Mouse (Mus musculus): ENCODE data around the gene Ndufb8. TPM values are rescaled to one million over a fixed set of nuclear protein-coding genes. Genes with fewer than 3 reads are reported as not detected.

Ndufb8 gene
- polyA plus RNA-seq, 1 experiment from 2014 or later = 838 TPM

- peaks cover 65% of the 10 kb centered on the region for H3K27me3 ChIP-seq (replicated peaks; ENCODE audit: control insufficient read depth, insufficient read depth, low read length)
- no peak overlapping the region for H3K4me2 ChIP-seq (ENCODE audit: low read length)
- peak; percentile 65 for ATAC-seq
- H3K27ac ChIP-seq (ENCODE audit: low read depth, low read length) = no peak overlapping the region
- WGBS = 9% methylated on average over 14 of the region's 14 CpGs
- no peaks in the 10 kb centered on the region for H3K36me3 ChIP-seq (ENCODE audit: control insufficient read depth, insufficient read depth, low read length)
- H3K4me3 ChIP-seq (ENCODE audit: low read length) = no peak overlapping the region
- H3K4me1 ChIP-seq (ENCODE audit: control insufficient read depth, insufficient read depth, low read depth, low read length) = peaks cover 20% of the 10 kb centered on the region
- H3K9me3 ChIP-seq (ENCODE audit: control insufficient read depth, low read length) = no peaks in the 10 kb centered on the region
- no peak overlapping the region for H3K9ac ChIP-seq (ENCODE audit: low read depth, low read length)
Measured at GRCm38 (mm10) chr19:44514521-44515451, 40.5 kb downstream of the Ndufb8 start.

- no peak overlapping the region for H3K4me2 ChIP-seq (ENCODE audit: low read length)
- WGBS = 12% methylated on average over 7 of the region's 7 CpGs
- H3K9me3 ChIP-seq (ENCODE audit: control insufficient read depth, low read length) = no peaks in the 10 kb centered on the region
- no peak overlapping the region for H3K4me3 ChIP-seq (ENCODE audit: low read length)
- ATAC-seq = no peak
- H3K27ac ChIP-seq (ENCODE audit: low read depth, low read length) = no peak overlapping the region
- H3K27me3 ChIP-seq (replicated peaks; ENCODE audit: control insufficient read depth, insufficient read depth, low read length) = peaks cover 63% of the 10 kb centered on the region
- H3K36me3 ChIP-seq (ENCODE audit: control insufficient read depth, insufficient read depth, low read length) = no peaks in the 10 kb centered on the region
- peaks cover 20% of the 10 kb centered on the region for H3K4me1 ChIP-seq (ENCODE audit: control insufficient read depth, insufficient read depth, low read depth, low read length)
- no peak overlapping the region for H3K9ac ChIP-seq (ENCODE audit: low read depth, low read length)
Measured at GRCm38 (mm10) chr19:44513921-44514482, 41.2 kb downstream of the Ndufb8 start.

- H3K4me2 ChIP-seq (ENCODE audit: low read length) = no peak overlapping the region
- no peak for ATAC-seq
- no peak overlapping the region for H3K9ac ChIP-seq (ENCODE audit: low read depth, low read length)
- H3K9me3 ChIP-seq (ENCODE audit: control insufficient read depth, low read length) = no peaks in the 10 kb centered on the region
- no peak overlapping the region for H3K4me3 ChIP-seq (ENCODE audit: low read length)
- 17% methylated on average over 11 of the region's 11 CpGs for WGBS
- H3K4me1 ChIP-seq (ENCODE audit: control insufficient read depth, insufficient read depth, low read depth, low read length) = peaks cover 20% of the 10 kb centered on the region
- no peak overlapping the region for H3K27ac ChIP-seq (ENCODE audit: low read depth, low read length)
- H3K27me3 ChIP-seq (replicated peaks; ENCODE audit: control insufficient read depth, insufficient read depth, low read length) = peaks cover 57% of the 10 kb centered on the region
- H3K36me3 ChIP-seq (ENCODE audit: control insufficient read depth, insufficient read depth, low read length) = no peaks in the 10 kb centered on the region
Measured at GRCm38 (mm10) chr19:44513054-44513833, 42.0 kb downstream of the Ndufb8 start.

DNA sequence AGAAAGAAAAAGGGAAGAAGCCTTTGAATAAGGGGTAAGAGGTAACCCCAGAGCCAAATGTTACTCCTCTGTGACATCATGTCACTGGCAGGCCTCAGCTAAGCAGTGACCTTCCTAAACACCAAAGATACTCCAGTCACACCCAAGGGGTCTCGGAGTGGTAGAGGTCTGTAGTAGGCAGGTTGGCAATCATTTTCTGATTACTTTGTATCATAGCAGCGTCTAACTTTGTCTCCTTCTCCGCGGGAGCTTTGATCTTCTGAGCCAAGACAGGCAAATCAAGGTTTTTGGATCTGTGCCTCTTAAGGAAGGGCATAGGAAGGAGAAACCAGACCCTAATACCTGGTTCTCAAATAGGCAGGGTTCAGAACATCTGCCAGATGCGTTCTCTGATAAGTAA lies 42.6 kb downstream of the Ndufb8 start:
- H3K27me3 ChIP-seq (replicated peaks; ENCODE audit: control insufficient read depth, insufficient read depth, low read length) = peaks cover 53% of the 10 kb centered on the region
- no peak overlapping the region for H3K4me2 ChIP-seq (ENCODE audit: low read length)
- H3K9me3 ChIP-seq (ENCODE audit: control insufficient read depth, low read length) = no peaks in the 10 kb centered on the region
- H3K4me1 ChIP-seq (ENCODE audit: control insufficient read depth, insufficient read depth, low read depth, low read length) = peaks cover 20% of the 10 kb centered on the region
- WGBS = 20% methylated on average over 5 of the region's 5 CpGs
- H3K27ac ChIP-seq (ENCODE audit: low read depth, low read length) = no peak overlapping the region
- no peak overlapping the region for H3K4me3 ChIP-seq (ENCODE audit: low read length)
- no peak overlapping the region for H3K9ac ChIP-seq (ENCODE audit: low read depth, low read length)
- no peak for ATAC-seq
- H3K36me3 ChIP-seq (ENCODE audit: control insufficient read depth, insufficient read depth, low read length) = no peaks in the 10 kb centered on the region

DNA sequence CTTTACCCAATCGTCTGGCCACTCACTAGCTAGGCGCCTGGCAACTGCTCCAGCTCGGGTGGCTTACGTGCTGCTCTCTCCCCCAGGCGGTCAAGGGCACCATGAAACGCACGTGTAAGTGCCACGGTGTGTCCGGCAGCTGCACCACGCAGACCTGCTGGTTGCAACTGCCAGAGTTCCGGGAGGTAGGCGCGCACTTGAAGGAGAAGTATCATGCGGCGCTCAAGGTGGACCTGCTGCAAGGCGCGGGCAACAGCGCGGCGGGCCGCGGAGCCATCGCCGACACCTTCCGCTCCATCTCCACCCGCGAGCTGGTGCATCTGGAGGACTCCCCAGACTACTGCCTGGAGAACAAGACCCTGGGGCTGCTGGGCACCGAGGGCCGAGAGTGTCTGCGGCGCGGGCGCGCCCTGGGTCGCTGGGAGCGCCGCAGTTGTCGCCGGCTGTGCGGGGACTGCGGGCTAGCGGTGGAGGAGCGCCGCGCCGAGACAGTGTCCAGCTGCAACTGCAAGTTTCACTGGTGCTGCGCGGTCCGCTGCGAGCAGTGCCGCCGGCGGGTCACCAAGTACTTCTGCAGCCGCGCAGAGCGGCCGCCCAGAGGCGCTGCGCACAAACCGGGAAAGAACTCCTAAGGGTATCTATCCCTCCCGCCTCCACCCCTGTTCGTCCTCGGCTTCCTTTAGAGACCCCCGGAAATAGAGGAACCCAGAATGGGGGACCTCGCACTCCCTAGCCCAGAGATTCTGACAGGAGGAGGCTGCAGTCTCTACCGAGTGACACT lies 43.6 kb downstream of the Ndufb8 start:
- Histone ChIP-seq H3K4me3 (ENCODE audit: low read length) (peak overlapping the region; percentile 52), H3K9me3 (ENCODE audit: control insufficient read depth, low read length) (no peaks in the 10 kb centered on the region), H3K27me3 (replicated peaks; ENCODE audit: control insufficient read depth, insufficient read depth, low read length) (peaks cover 52% of the 10 kb centered on the region), H3K27ac (ENCODE audit: low read depth, low read length) (no peak overlapping the region), H3K4me2 (ENCODE audit: low read length) (peak overlapping the region; percentile 99), H3K36me3 (ENCODE audit: control insufficient read depth, insufficient read depth, low read length) (no peaks in the 10 kb centered on the region), H3K4me1 (ENCODE audit: control insufficient read depth, insufficient read depth, low read depth, low read length) (peaks cover 17% of the 10 kb centered on the region), H3K9ac (ENCODE audit: low read depth, low read length) (peak overlapping the region; percentile 67)
- WGBS = under 1% methylated on average over 66 of the region's 66 CpGs
- ATAC-seq = peak; percentile 62

DNA sequence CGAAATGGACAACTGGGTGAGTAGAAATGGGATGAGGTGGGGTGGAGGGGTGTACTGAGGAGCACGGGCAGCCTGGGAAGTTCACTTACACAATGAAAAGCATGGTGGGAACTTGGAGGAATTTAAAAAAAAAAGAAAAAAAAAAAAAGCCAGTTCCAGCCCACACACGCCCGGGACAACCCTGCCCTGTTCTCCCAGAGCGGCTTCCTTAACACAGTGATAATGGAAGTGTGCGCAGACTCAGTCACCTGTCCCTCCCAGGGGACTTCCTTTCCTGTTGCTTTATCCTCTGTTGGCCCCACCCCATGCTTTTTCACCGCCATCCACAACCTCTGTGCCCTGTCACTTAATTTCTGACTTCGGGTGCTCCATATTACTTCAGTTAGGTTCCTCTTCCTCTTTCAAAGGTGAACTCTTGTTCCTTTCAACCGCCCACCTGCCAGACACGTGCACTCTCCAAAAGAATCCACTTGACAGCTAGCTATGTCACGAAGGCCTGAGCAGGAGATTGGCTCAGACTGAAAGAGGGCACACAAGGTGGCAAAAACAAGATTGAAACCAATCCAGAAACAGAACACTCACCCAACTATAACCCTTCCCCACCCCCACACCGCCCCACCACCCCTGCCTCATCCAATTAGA lies 44.6 kb downstream of the Ndufb8 start:
- ATAC-seq = no peak
- peaks cover 51% of the 10 kb centered on the region for H3K27me3 ChIP-seq (replicated peaks; ENCODE audit: control insufficient read depth, insufficient read depth, low read length)
- no peaks in the 10 kb centered on the region for H3K9me3 ChIP-seq (ENCODE audit: control insufficient read depth, low read length)
- no peak overlapping the region for H3K27ac ChIP-seq (ENCODE audit: low read depth, low read length)
- peak overlapping the region; percentile 52 for H3K4me3 ChIP-seq (ENCODE audit: low read length)
- peak overlapping the region; percentile 99 for H3K4me2 ChIP-seq (ENCODE audit: low read length)
- H3K4me1 ChIP-seq (ENCODE audit: control insufficient read depth, insufficient read depth, low read depth, low read length) = peaks cover 17% of the 10 kb centered on the region
- 2% methylated on average over 12 of the region's 12 CpGs for WGBS
- H3K9ac ChIP-seq (ENCODE audit: low read depth, low read length) = no peak overlapping the region
- no peaks in the 10 kb centered on the region for H3K36me3 ChIP-seq (ENCODE audit: control insufficient read depth, insufficient read depth, low read length)

DNA sequence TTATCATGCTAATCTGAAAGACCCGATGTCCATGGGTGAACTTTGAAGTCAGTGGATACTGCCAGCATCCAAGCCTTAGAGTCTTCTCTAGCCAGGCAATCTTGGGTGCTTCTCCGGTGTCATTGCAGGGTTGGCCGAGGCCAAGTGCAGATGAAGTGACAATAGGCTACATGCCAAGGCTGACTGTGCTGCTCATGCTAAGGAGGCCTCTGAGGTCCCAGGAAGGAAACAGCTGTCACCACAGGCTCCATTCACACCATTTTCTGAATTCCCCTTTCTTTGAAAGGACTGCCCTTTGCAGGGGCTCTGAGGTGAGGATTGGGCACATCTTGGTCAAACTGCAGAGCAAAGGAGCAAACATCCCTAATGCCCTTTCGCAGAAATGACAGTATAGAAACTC lies 52.5 kb downstream of the Ndufb8 start:
- Histone ChIP-seq H3K36me3 (ENCODE audit: control insufficient read depth, insufficient read depth, low read length) (no peaks in the 10 kb centered on the region), H3K27me3 (replicated peaks; ENCODE audit: control insufficient read depth, insufficient read depth, low read length) (peaks cover 42% of the 10 kb centered on the region), H3K4me1 (ENCODE audit: control insufficient read depth, insufficient read depth, low read depth, low read length) (no peaks in the 10 kb centered on the region), H3K4me3 (ENCODE audit: low read length) (no peak overlapping the region), H3K4me2 (ENCODE audit: low read length) (no peak overlapping the region), H3K27ac (ENCODE audit: low read depth, low read length) (no peak overlapping the region), H3K9me3 (ENCODE audit: control insufficient read depth, low read length) (no peaks in the 10 kb centered on the region), H3K9ac (ENCODE audit: low read depth, low read length) (no peak overlapping the region)
- ATAC-seq = no peak
- WGBS = 73% methylated on average over 4 of the region's 4 CpGs

DNA sequence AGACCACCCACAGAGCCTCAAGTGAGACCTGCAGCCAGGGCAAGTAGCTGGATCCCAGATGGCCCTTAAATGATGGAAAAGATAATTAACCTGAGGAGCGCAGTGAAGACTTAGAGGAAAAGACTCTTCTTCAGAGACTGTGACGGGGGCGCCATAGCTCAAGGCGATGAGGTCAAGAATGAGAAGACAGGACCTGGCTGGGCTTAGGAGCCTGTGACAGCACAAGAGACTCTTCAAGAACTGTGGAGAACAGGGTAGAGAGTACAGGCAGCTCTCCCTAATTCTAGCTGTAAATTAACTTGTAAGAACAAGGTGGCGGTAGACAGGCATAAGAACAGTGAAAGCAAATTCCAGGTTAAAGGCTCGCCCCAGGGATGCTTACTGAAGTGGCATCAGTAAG lies 53.3 kb downstream of the Ndufb8 start:
- ATAC-seq = no peak
- Histone ChIP-seq H3K4me1 (ENCODE audit: control insufficient read depth, insufficient read depth, low read depth, low read length) (no peaks in the 10 kb centered on the region), H3K4me2 (ENCODE audit: low read length) (no peak overlapping the region), H3K9me3 (ENCODE audit: control insufficient read depth, low read length) (no peaks in the 10 kb centered on the region), H3K4me3 (ENCODE audit: low read length) (no peak overlapping the region), H3K27me3 (replicated peaks; ENCODE audit: control insufficient read depth, insufficient read depth, low read length) (peaks cover 39% of the 10 kb centered on the region), H3K27ac (ENCODE audit: low read depth, low read length) (no peak overlapping the region), H3K9ac (ENCODE audit: low read depth, low read length) (no peak overlapping the region), H3K36me3 (ENCODE audit: control insufficient read depth, insufficient read depth, low read length) (no peaks in the 10 kb centered on the region)
- WGBS = 83% methylated on average over 6 of the region's 6 CpGs
